ENCODE assay signal across 8 mouse cellular contexts in genomic region chr15:102999183-102999831, GRCm38 (mm10). TPM values are rescaled to one million over a fixed set of nuclear protein-coding genes. Genes with fewer than 3 reads are reported as not detected.
DNase-seq lines count a peak whose midpoint lies in the region; ATAC-seq lines count a peak whose summit lies in the region.

No protein-coding gene starts in this region.

- peak; percentile 21 for DNase-seq in cerebellum, adult 9-11 months
- no peak for DNase-seq in cerebellum, adult 11 months
- peak; percentile 75 to 78 for DNase-seq in adrenal gland, postnatal 4 days (ENCODE audit: low spot score in 2 of 2)
- peak; percentile 85 to 91 for DNase-seq in gastrocnemius, adult 8-10 months (ENCODE audit: low spot score in 2 of 2)
- DNase-seq in liver, embryonic 11.5 days (ENCODE audit: low spot score), result no peak
- DNase-seq in naive thymus-derived CD4-positive, alpha-beta T cell, adult 2 months (ENCODE audit: low read depth), result peak; percentile 70

- no peak overlapping the region for H3K9ac ChIP-seq in hindbrain, embryonic 15.5 days
- H3K9ac ChIP-seq in liver, embryonic 11.5 days (ENCODE audit: low read depth, low read length), result peak overlapping the region; percentile 1; the same call in 1 of the 2 replicates

- peaks cover 9% of the 10 kb centered on the region for H3K4me1 ChIP-seq in hindbrain, embryonic 15.5 days (replicated peaks)
- H3K4me1 ChIP-seq in liver, embryonic 11.5 days (replicated peaks; ENCODE audit: control insufficient read depth, insufficient read depth, low read length), result peaks cover 7% of the 10 kb centered on the region; the same call in 1 of the 2 replicates

- under 1% methylated on average over 22 of the region's 33 CpGs for WGBS in hindbrain, embryonic 15.5 days
- WGBS in liver, embryonic 11.5 days, result 2% methylated on average over 33 of the region's 33 CpGs

- H3K4me3 ChIP-seq in hindbrain, embryonic 15.5 days, result peak overlapping the region; percentile 35
- peak overlapping the region; percentile 39 for H3K4me3 ChIP-seq in liver, embryonic 11.5 days (ENCODE audit: low read depth, low read length)

- no peak overlapping the region for H3K27ac ChIP-seq in hindbrain, embryonic 15.5 days (replicated peaks)
- no peak overlapping the region for H3K27ac ChIP-seq in liver, embryonic 11.5 days (ENCODE audit: low read depth, low read length)

- peak; percentile 38; the same call in 1 of the 2 replicates for ATAC-seq in hindbrain, embryonic 15.5 days (ENCODE audit: low FRiP score, low read depth)
- peak; percentile 68 for ATAC-seq in liver, embryonic 11.5 days (replicated peaks; ENCODE audit: low FRiP score)
- ATAC-seq in frontal cortex, adult (ENCODE audit: low TSS enrichment), result no peak

- no peaks in the 10 kb centered on the region for H3K9me3 ChIP-seq in hindbrain, embryonic 15.5 days
- no peaks in the 10 kb centered on the region for H3K9me3 ChIP-seq in liver, embryonic 11.5 days (ENCODE audit: control insufficient read depth, low read length)

- no peaks in the 10 kb centered on the region for H3K36me3 ChIP-seq in hindbrain, embryonic 15.5 days
- no peaks in the 10 kb centered on the region for H3K36me3 ChIP-seq in liver, embryonic 11.5 days (ENCODE audit: control insufficient read depth, insufficient read depth, low read length)

- peak overlapping the region; percentile 59 for H3K4me2 ChIP-seq in hindbrain, embryonic 15.5 days
- H3K4me2 ChIP-seq in liver, embryonic 11.5 days, result peak overlapping the region; percentile 71

- H3K27me3 ChIP-seq in hindbrain, embryonic 15.5 days, result peaks cover 97% of the 10 kb centered on the region
- H3K27me3 ChIP-seq in liver, embryonic 11.5 days (replicated peaks; ENCODE audit: control insufficient read depth, insufficient read depth, low read length), result peaks cover 99% of the 10 kb centered on the region

RNA-seq across cellular contexts. Expression of gene Hoxc6, which starts 1.2 kb away (rescaled TPM):
- total RNA-seq in adrenal gland, postnatal 4 days (2021), result 10 to 100 TPM; 40.3 to 41.5 TPM
- 1 to 10 TPM; 4.5 to 6.3 (median 5.2) TPM for total RNA-seq in gastrocnemius, adult 8-10 months (2022)
- 7.4 and 13.1 TPM in 2 replicates for polyA plus RNA-seq in hindbrain, embryonic 15.5 days (2015; fragmentation: Nextera tagmentation; extraction: Ambion mirVana)
- 1.3 and 1.5 TPM in 2 replicates for polyA plus RNA-seq in liver, embryonic 11.5 days (2014; fragmentation: Nextera tagmentation; extraction: Ambion mirVana)

RNA-seq across cellular contexts. Expression of gene Hoxc8, which starts 8.9 kb away (rescaled TPM):
- total RNA-seq in adrenal gland, postnatal 4 days (2021), result 10 to 100 TPM; 22.2 to 22.7 TPM
- 1 to 10 TPM; 1.3 to 1.5 (median 1.4) TPM for total RNA-seq in gastrocnemius, adult 8-10 months (2022)
- polyA plus RNA-seq in hindbrain, embryonic 15.5 days (2015; fragmentation: Nextera tagmentation; extraction: Ambion mirVana), result 2.3 and 16.6 TPM in 2 replicates
- 1.3 and 1.9 TPM in 2 replicates for polyA plus RNA-seq in liver, embryonic 11.5 days (2014; fragmentation: Nextera tagmentation; extraction: Ambion mirVana)

RNA-seq across cellular contexts. Expression of gene Hoxc4, which starts 19.4 kb away (rescaled TPM):
- total RNA-seq in adrenal gland, postnatal 4 days (2021), result 10 to 100 TPM; 11.3 to 13.4 TPM
- 1 to 10 TPM; 4.6 to 5.6 (median 4.7) TPM for total RNA-seq in gastrocnemius, adult 8-10 months (2022)
- polyA plus RNA-seq in hindbrain, embryonic 15.5 days (2015; fragmentation: Nextera tagmentation; extraction: Ambion mirVana), result 56.8 and 63.8 TPM in 2 replicates
- 5.9 and 6.2 TPM in 2 replicates for polyA plus RNA-seq in liver, embryonic 11.5 days (2014; fragmentation: Nextera tagmentation; extraction: Ambion mirVana)

RNA-seq across cellular contexts. Expression of gene Hoxc9, which starts 23.1 kb away (rescaled TPM):
- 1 to 10 TPM; 3.0 to 4.8 TPM for total RNA-seq in adrenal gland, postnatal 4 days (2021)
- 1 to 10 TPM; 5.3 to 7.4 (median 6.0) TPM for total RNA-seq in gastrocnemius, adult 8-10 months (2022)
- 0.30 TPM in 1 of 2 replicates, not detected in the other for polyA plus RNA-seq in hindbrain, embryonic 15.5 days (2015; fragmentation: Nextera tagmentation; extraction: Ambion mirVana)
- 0.22 and 0.49 TPM in 2 replicates for polyA plus RNA-seq in liver, embryonic 11.5 days (2014; fragmentation: Nextera tagmentation; extraction: Ambion mirVana)

RNA-seq across cellular contexts. Expression of gene Hoxc5, which starts 32.1 kb away (rescaled TPM):
- total RNA-seq in adrenal gland, postnatal 4 days (2021), result 1 to 10 TPM; 7.9 to 8.0 TPM
- 1 to 10 TPM; 1.6 to 3.4 (median 2.4) TPM for total RNA-seq in gastrocnemius, adult 8-10 months (2022)
- 20.1 and 22.0 TPM in 2 replicates for polyA plus RNA-seq in hindbrain, embryonic 15.5 days (2015; fragmentation: Nextera tagmentation; extraction: Ambion mirVana)
- polyA plus RNA-seq in liver, embryonic 11.5 days (2014; fragmentation: Nextera tagmentation; extraction: Ambion mirVana), result 4.1 and 5.3 TPM in 2 replicates

Comparison
In these comparisons a context has a peak if more than half of its experiments do, and no peak if none do; other contexts are left out.
1. DNase-seq: peak in cerebellum, adult 9-11 months (single experiment), adrenal gland, postnatal 4 days (2 of 2), gastrocnemius, adult 8-10 months (2 of 2) and naive thymus-derived CD4-positive, alpha-beta T cell, adult 2 months (single experiment); none in cerebellum, adult 11 months (single experiment) and liver, embryonic 11.5 days (single experiment).
2. RNA of gene Hoxc6, which starts 1.2 kb away (total RNA-seq): 40.3 to 41.5 TPM in adrenal gland, postnatal 4 days; 4.5 to 6.3 TPM in gastrocnemius, adult 8-10 months; every median in the first group is over 4 times any median in the second.
3. RNA of gene Hoxc8, which starts 8.9 kb away (total RNA-seq): 22.2 to 22.7 TPM in adrenal gland, postnatal 4 days; 1.3 to 1.5 TPM in gastrocnemius, adult 8-10 months; every median in the first group is over 4 times any median in the second.